Mouse (Mus musculus): ENCODE results near the gene Ltbp4.

Gene Ltbp4

DNA sequence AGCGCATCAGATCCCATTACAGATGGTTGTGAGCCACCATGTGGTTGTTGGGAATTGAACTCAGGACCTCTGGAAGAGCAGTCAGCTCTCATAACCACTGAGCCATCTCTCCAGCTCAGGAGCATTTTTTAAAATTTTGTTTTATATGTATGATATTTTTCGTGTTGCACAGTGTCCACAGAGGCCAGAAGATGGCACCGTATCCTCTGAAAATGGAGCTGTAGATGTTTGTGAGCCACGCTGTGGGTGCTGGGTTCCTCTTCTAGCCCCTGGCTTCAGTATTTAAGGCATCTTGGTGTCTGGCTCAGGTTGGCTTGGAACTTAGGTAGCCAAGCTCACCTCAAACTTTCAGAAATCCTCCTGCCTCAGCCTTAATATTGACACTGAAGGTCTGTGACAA lies 41.0 kb downstream of the Ltbp4 start:
- DNase-seq = no peak

- DNase-seq = no peak
Measured at GRCm38 (mm10) chr7:27295956-27296355, 41.5 kb downstream of the Ltbp4 start.

DNA sequence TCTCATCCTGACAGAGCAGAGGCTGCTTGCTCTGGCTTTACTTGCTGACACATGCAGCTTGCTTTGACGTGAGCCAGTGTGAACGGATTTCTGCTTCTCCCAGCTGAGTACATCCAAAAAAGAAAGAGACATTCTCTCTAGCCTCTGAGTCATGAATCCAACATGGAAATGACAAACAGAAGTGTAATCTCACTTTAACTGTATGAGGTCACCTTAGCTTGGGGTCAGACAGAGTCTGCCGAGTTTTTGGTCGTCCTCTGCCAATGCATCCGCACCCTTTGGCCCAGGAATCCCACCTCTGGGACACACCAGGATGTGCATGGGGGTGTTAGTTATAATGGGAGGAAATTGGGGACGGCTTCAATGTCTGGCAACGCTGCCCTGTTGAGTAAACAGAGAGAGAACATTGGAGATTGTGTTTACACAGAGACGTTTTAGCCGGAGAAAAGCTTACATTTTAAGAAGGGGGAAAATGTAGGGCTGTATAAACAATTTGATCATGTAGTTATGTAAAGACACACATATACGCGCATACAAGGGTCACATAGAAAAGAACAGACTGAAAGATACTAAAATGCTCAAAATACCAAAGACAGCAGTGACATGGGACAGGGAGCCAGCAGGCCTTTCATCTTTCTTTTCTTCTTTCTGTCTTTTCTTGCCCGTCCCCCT lies 45.6 kb downstream of the Ltbp4 start:
- no peak for DNase-seq

DNA sequence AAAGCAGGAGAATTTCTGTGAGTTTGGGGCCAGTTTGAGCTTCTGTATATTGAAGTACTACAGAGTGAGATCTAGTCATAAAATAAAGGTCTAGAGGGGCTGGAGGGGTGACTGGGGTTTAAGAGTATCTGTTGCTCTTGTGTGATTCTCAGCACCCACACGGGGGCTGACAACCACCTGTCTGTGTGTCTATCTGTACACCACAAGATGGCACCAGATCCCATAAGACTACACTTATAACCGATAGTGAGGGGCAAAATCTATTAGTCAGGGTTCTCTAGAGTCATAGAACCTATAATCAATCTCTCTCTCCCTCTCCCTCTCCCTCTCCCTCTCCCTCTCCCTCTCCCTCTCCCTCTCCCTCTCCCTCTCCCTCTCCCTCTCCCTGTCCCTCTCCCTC lies 46.9 kb downstream of the Ltbp4 start:
- no peak for DNase-seq

DNA sequence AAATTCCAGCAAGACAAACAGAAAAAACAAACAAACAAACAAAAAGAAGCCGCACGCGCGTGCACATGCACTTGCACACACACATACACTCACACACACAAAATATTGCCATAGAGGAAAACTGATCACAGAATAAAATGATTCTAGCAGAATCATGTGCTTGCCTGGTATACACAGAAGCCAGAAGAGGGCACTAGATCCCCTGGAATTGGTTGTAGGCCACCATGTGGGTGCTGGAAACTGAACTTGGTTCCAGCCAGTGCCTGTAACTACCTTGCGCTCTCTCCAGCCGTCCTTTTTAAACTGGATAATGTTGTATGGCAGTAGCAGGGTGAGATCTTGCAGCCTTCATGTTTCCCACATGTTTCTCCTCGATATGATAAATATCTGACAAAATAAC lies 48.8 kb downstream of the Ltbp4 start:
- DNase-seq = no peak

- no peak for DNase-seq
Measured at GRCm38 (mm10) chr7:27285698-27286066, 51.8 kb downstream of the Ltbp4 start.

GRCm38 (mm10) chr7:27284865-27285697 lies 52.4 kb downstream of the Ltbp4 start:
- no peak for DNase-seq

- no peak for DNase-seq
Measured at GRCm38 (mm10) chr7:27282225-27282624, 55.3 kb downstream of the Ltbp4 start.

DNA sequence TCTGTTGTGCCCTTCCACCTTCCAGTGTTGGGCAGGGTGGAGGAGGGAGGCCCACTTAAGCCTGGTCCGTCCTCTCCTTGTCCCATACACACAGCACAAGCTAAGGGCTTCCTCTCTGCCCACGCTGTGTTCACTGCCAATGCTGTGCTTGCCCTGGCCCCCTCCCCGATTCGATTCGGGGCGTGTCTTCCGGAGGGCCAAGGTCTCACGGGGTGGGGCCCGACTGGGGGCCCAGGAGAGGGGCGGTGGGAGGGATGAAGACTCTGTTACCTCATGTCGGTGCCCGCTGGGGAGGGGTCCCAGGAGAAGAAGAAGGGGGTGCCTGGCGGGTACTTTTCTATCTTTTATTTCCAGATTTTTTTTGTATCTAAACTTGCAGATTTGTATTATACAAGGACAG lies 55.8 kb downstream of the Ltbp4 start:
- DNase-seq = no peak

DNA sequence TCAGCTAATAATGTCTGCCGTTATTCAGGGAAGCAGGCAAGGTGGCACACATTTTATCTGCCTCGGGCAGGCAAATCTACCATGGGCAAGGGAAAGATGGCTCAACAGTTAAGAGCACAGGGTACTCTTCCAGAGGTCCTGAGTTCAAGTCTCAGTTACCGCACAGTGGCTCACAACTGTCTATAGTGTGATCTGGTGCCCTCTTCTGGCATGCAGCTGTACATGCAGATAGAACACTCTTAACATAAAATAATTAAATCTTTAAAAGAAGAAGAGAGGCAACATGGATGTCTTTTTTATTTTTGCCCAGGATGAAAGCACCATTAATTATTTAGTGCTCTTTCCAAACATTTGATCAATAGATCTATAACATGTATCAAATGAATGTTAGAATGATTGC lies 60.3 kb downstream of the Ltbp4 start:
- DNase-seq = no peak

DNA sequence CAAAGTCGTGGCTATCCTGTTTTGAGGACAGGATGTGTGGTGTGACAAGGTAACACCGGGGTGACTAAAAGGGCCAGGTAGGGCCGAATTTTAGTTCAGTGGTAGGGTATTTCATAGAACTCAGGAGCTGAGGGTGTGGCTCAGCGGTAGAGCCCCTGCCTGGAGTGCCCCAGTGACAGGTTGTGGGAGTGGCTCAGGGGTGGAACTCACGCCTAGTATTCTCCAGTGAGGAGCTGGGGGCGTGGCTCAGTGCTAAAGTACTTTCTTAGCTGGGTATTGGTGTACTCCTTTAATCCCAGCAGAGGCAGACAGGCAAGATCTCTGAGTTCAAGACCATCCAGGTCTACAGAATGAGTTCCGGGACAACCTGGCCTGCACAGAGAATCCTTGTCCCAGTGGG lies 61.5 kb downstream of the Ltbp4 start:
- DNase-seq = no peak

- DNase-seq = no peak
Measured at GRCm38 (mm10) chr7:27274916-27275315, 62.6 kb downstream of the Ltbp4 start.

GRCm38 (mm10) chr7:27273739-27274351 lies 63.6 kb downstream of the Ltbp4 start:
- no peak for DNase-seq

DNA sequence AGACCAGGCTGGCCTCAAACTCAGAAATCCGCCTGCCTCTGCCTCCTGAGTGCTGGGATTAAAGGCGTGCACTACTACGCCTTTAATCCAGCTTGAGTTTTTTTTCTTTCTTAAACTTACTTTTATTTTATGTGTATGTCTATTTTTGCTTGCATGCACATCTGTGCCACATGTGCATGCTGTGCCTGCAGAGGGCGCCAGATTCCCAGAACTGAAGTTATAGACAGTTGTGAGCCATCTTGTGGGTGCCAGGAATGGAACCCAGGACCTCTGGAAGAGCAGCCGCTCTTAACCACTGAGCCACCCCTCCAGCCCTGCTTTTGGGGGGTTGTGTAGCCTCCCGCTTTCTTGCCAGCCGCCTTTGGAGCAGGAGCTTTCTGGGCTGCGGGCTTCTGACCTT lies 66.1 kb downstream of the Ltbp4 start:
- DNase-seq = no peak

- DNase-seq = no peak
Measured at GRCm38 (mm10) chr7:27266515-27267128, 70.9 kb downstream of the Ltbp4 start.

DNA sequence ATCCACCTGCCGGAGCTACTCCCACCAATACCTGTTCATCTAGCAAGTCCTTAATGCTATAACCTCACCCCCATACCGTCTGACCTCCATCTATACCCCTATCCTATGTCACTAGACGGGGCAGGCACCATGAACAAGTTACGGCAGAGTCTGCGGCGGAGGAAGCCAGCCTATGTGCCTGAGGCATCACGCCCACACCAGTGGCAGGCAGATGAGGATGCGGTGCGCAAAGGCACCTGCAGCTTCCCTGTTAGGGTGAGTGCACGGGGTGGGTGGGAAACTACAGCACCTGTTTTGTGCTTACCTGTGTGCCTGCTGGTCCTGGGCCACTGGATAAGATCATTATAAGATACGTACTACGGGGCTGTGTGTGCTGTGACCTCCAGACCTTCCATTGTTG lies 72.7 kb downstream of the Ltbp4 start:
- DNase-seq = no peak

DNA sequence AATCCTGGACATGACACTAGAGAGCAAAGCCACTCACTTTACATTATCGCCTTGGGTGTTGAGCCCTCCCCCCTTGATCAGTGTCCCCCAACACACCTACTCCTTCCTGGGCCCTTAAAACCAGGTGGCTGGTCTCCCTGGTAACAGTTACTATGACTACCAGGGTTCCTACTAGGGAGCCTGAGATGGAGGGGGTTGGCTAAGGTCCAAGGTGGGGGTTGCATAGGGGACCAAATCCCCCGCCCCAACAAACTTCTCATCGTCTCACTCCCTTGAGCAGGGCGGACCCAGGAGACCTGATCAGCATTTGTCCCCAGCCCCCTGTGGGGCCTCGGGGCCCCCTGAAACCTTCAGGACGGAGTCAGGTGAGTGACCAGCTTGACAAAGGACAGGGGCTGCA lies 75.6 kb downstream of the Ltbp4 start:
- DNase-seq = no peak

- no peak for DNase-seq
Measured at GRCm38 (mm10) chr7:27260856-27261255, 76.6 kb downstream of the Ltbp4 start.

- no peak for DNase-seq
Measured at GRCm38 (mm10) chr7:27259771-27260170, 77.7 kb downstream of the Ltbp4 start.

DNA sequence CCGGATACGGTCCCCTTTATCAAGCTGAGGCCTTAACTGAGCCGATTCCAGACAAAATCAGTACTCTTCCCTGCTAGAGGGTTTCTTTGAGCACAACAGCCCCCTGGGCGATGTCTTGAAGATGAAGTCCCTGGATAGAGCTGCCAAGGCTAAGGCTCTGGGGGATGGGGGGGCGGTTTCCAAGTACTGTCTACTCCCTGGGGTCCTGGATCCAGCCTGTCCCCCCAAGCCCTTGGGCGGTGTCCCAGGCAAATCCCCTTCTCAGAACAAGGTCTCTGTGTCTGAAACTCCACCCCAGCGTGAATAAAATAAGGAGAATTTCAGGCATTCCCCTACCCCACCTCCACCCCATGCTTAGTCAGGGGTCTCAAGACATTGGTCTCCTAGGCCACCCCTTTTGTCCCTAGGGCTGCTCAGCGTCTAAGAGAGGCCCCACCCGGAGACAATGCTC lies 78.2 kb downstream of the Ltbp4 start:
- DNase-seq = no peak

DNA sequence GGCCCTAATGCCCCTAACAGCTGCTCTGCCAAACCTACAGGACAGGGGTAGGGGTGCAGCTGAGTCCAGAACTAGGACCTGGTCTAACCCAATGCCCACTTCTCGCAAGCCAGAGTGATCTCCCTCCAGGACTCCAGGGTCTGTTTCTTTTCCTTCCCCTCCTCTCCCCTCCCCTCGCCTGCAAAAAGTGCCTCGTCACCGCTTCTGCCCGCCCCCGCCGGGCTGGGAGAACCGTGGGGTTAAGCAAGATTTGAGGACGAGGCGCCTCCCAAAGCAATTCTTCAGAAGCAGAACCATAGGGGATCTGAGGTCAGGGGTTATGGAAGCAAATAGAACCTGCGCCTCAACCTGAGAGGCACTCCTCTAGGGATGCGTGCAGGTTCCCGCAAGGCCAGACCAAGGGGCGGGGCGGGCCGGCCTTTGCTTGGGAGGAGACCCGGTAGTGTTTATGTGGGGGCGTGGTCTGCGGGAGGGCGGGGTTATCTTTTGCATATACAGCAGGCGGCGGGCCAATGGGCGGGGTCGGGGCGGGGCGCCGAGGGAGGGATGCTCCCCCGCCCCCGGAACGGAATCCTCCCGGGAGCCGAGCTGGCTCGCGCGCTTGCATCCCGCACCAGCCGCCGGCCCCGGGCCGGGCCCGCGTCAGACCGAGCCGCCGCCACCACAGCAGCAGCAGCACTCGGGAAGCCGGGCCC lies 79.1 kb downstream of the Ltbp4 start, which contains the start of gene Numbl:
Gene Numbl, plus strand, starts transcription at position 229 of the 695 bp plus-strand sequence.
- DNase-seq = peak; percentile 86 to 90

- no peak for DNase-seq
Measured at GRCm38 (mm10) chr7:27257852-27258204, 79.7 kb downstream of the Ltbp4 start.
